Mouse (Mus musculus): ENCODE results near the gene Ubd. TPM values are rescaled to one million over a fixed set of nuclear protein-coding genes. Genes with fewer than 3 reads are reported as not detected.

Gene Ubd
- 0.20 and 1.6 TPM in 2 replicates for polyA plus RNA-seq (2012; rRNA removed)

DNA sequence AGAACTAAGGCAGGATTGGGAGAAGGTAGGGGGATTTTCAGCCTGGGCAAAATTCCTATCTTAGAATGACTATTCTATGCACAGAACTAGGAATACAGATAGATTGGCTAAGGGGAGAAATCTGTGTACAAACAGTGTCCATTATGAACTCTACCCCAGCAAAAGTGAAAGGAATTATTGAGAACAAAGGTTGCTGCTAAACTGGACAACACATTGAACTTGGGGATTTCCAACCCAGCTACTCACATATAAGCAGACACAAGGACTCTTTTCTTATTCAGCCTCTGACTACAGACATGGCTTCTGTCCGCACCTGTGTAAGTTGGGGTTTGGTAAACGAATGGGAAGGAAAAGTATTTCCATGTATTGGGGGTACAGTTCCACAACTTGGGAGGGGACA lies at the start of gene Ubd:
TSS of gene Ubd (plus strand) at position 237 of the 400 bp plus-strand sequence.
- WGBS, result 94% methylated on average over 2 of the region's 2 CpGs
- TF ChIP-seq POLR2A (IDR thresholded peaks at IDR 0.05; ENCODE audit: low read depth, low read length) (no peak), CTCF (conservative IDR thresholded peaks at IDR 0.05; ENCODE audit: insufficient read depth, insufficient read length, low read depth, low read length) (no peak)
- no peaks in the 10 kb centered on the region for H3K36me3 ChIP-seq (ENCODE audit: control insufficient read depth, insufficient read depth, low read length)
- H3K27ac ChIP-seq (ENCODE audit: insufficient read depth, low read depth, low read length), result no peak within 1 kb of the TSS
- H3K4me1 ChIP-seq (ENCODE audit: control insufficient read depth, insufficient read depth, low read length), result no peaks in the 10 kb centered on the region
- H3K27me3 ChIP-seq (replicated peaks; ENCODE audit: control insufficient read depth, insufficient read depth, low read length), result no peaks in the 10 kb centered on the region; the same call in 1 of the 2 replicates
- no peak for DNase-seq
- no peak within 1 kb of the TSS for H3K4me3 ChIP-seq (ENCODE audit: insufficient read depth, low read depth, low read length)

DNA sequence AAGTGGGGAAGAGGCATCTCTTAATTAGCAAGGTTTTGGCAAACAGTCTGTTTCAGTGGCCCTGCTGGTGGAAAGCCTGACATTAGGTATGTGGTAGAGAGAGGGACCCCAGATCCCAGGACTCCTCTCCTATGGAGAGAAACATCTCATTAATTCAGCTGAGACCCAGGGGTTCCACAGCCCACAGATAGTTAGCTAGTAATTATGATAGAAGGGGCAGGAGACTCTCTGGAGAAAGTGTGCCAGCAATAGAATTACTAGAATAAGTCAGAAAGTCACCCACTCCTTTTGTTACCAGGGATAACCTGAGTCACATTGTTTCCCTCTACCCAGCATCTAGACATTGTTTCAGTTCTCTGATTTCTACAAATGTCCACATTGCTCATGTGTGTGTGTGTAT lies 32.3 kb upstream of the Ubd start, which contains the start of gene Olfr93:
TSS of gene Olfr93 (minus strand) at position 101 of the 400 bp plus-strand sequence.
- TF ChIP-seq CTCF (conservative IDR thresholded peaks at IDR 0.05; ENCODE audit: insufficient read depth, insufficient read length, low read depth, low read length) (no peak), POLR2A (IDR thresholded peaks at IDR 0.05; ENCODE audit: low read depth, low read length) (no peak)

DNA sequence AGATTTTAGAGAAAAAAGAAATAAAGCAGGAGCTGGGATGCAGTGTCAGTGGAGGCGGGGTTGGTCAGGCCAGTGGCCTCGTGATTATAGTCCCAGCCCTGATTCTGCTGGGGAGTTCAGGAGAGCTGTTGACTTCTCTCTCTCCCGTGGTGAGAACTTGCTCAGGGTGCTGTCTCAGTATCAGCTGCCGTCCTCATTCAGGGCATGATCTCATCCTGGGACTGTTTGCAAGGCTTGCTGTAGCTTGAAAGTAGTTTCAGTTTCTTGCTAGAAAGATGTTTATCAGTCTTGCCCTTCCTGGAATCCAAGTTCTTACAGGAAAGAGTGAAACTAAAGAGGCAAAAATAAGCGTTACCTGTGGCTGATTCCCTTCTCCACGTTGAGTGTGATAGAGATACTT lies 8.2 kb upstream of the Ubd start:
- no peak for DNase-seq
- Histone ChIP-seq H3K36me3 (ENCODE audit: control insufficient read depth, insufficient read depth, low read length) (no peaks in the 10 kb centered on the region), H3K4me1 (ENCODE audit: control insufficient read depth, insufficient read depth, low read length) (no peaks in the 10 kb centered on the region), H3K4me3 (ENCODE audit: insufficient read depth, low read depth, low read length) (no peak overlapping the region), H3K27me3 (replicated peaks; ENCODE audit: control insufficient read depth, insufficient read depth, low read length) (no peaks in the 10 kb centered on the region; the same call in 1 of the 2 replicates), H3K27ac (ENCODE audit: insufficient read depth, low read depth, low read length) (no peak overlapping the region)
- TF ChIP-seq CTCF (conservative IDR thresholded peaks at IDR 0.05; ENCODE audit: insufficient read depth, insufficient read length, low read depth, low read length) (no peak), POLR2A (IDR thresholded peaks at IDR 0.05; ENCODE audit: low read depth, low read length) (no peak)
- WGBS, result 31% methylated on average over 6 of the region's 6 CpGs

More for the DNA sequence above, 32.3 kb upstream of the Ubd start, which contains the start of gene Olfr93:
- no peak for DNase-seq
- no peaks in the 10 kb centered on the region for H3K27me3 ChIP-seq (replicated peaks; ENCODE audit: control insufficient read depth, insufficient read depth, low read length)
- no peaks in the 10 kb centered on the region for H3K36me3 ChIP-seq (ENCODE audit: control insufficient read depth, insufficient read depth, low read length)
- H3K4me3 ChIP-seq (ENCODE audit: insufficient read depth, low read depth, low read length), result no peak within 1 kb of the TSS
- H3K27ac ChIP-seq (ENCODE audit: insufficient read depth, low read depth, low read length), result no peak within 1 kb of the TSS
- no peaks in the 10 kb centered on the region for H3K4me1 ChIP-seq (ENCODE audit: control insufficient read depth, insufficient read depth, low read length)

DNA sequence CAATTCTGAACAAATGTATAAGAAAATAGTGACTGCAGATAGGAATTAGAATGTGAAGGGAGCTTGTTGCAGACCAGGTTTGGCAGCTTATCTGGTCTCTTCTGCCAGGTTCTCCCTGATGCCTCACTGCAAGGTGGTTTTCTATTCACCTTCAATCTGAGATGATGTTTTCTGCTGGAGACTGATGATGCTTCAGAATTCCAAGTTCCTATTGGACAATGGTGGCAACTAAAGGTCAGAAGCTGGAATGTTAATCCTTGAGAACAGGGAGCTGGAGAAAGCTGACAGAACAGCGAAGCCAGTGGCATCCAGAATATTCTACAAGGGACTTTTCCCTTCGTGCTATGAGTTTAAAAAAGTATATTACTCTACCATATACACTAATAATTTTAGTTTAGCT lies 3.0 kb upstream of the Ubd start:
- no peak overlapping the region for H3K27ac ChIP-seq (ENCODE audit: insufficient read depth, low read depth, low read length)
- no peak overlapping the region for H3K4me3 ChIP-seq (ENCODE audit: insufficient read depth, low read depth, low read length)
- no peak for TF ChIP-seq POLR2A (IDR thresholded peaks at IDR 0.05; ENCODE audit: low read depth, low read length)
- no peak for TF ChIP-seq CTCF (conservative IDR thresholded peaks at IDR 0.05; ENCODE audit: insufficient read depth, insufficient read length, low read depth, low read length)
- H3K4me1 ChIP-seq (ENCODE audit: control insufficient read depth, insufficient read depth, low read length), result no peaks in the 10 kb centered on the region
- 40% methylated on average over 2 of the region's 2 CpGs for WGBS
- H3K36me3 ChIP-seq (ENCODE audit: control insufficient read depth, insufficient read depth, low read length), result no peaks in the 10 kb centered on the region
- DNase-seq, result peak; percentile 82
- H3K27me3 ChIP-seq (replicated peaks; ENCODE audit: control insufficient read depth, insufficient read depth, low read length), result no peaks in the 10 kb centered on the region; the same call in 1 of the 2 replicates

DNA sequence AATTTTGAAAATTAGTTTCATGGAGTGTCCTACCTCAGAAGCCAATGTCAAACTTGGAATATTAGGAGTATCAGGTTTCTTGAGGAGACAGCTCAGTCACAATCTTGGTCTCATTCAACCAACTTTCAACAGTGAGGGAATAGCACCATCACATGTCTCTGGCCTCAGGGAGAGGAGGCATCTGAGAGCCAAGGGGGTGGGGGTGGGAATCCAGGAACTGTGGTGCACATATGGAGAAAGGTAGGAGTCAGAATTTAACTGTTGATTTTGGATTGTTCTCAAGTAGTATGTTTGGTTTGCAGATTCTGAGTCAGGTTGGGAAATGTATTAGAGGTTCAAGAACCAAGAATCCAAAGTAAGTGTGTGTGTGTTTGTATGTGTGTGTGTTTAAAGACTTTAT lies 660 bp upstream of the Ubd start:
- Histone ChIP-seq H3K27me3 (replicated peaks; ENCODE audit: control insufficient read depth, insufficient read depth, low read length) (no peaks in the 10 kb centered on the region; the same call in 1 of the 2 replicates), H3K4me3 (ENCODE audit: insufficient read depth, low read depth, low read length) (no peak overlapping the region), H3K36me3 (ENCODE audit: control insufficient read depth, insufficient read depth, low read length) (no peaks in the 10 kb centered on the region), H3K4me1 (ENCODE audit: control insufficient read depth, insufficient read depth, low read length) (no peaks in the 10 kb centered on the region), H3K27ac (ENCODE audit: insufficient read depth, low read depth, low read length) (no peak overlapping the region)
- TF ChIP-seq POLR2A (IDR thresholded peaks at IDR 0.05; ENCODE audit: low read depth, low read length), result no peak
- TF ChIP-seq CTCF (conservative IDR thresholded peaks at IDR 0.05; ENCODE audit: insufficient read depth, insufficient read length, low read depth, low read length), result no peak
- DNase-seq, result no peak

DNA sequence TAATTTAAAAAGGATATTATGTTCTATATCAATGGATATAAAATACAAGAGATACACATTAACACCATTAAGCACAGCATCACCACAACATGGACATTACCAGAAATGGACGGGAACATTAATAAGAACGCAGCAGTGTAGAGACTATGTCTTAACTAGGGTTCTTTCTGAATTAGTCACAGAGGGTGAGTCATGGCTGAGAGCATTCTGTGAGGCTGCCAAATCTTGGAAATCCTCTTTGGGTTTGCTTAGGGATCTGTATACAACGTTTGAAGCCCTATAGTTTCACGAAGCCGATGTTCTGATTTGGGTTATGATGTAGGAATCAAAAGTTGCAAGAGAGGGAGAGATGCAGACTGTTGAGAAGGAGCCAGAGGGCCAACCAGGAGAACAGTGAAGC lies 1.1 kb downstream of the Ubd start:
- Histone ChIP-seq H3K27me3 (replicated peaks; ENCODE audit: control insufficient read depth, insufficient read depth, low read length) (no peaks in the 10 kb centered on the region; the same call in 1 of the 2 replicates), H3K4me1 (ENCODE audit: control insufficient read depth, insufficient read depth, low read length) (no peaks in the 10 kb centered on the region), H3K4me3 (ENCODE audit: insufficient read depth, low read depth, low read length) (no peak overlapping the region), H3K27ac (ENCODE audit: insufficient read depth, low read depth, low read length) (no peak overlapping the region), H3K36me3 (ENCODE audit: control insufficient read depth, insufficient read depth, low read length) (no peaks in the 10 kb centered on the region)
- TF ChIP-seq CTCF (conservative IDR thresholded peaks at IDR 0.05; ENCODE audit: insufficient read depth, insufficient read length, low read depth, low read length), result no peak
- no peak for TF ChIP-seq POLR2A (IDR thresholded peaks at IDR 0.05; ENCODE audit: low read depth, low read length)
- DNase-seq, result no peak
- WGBS, result 85% methylated on average over 5 of the region's 5 CpGs

DNA sequence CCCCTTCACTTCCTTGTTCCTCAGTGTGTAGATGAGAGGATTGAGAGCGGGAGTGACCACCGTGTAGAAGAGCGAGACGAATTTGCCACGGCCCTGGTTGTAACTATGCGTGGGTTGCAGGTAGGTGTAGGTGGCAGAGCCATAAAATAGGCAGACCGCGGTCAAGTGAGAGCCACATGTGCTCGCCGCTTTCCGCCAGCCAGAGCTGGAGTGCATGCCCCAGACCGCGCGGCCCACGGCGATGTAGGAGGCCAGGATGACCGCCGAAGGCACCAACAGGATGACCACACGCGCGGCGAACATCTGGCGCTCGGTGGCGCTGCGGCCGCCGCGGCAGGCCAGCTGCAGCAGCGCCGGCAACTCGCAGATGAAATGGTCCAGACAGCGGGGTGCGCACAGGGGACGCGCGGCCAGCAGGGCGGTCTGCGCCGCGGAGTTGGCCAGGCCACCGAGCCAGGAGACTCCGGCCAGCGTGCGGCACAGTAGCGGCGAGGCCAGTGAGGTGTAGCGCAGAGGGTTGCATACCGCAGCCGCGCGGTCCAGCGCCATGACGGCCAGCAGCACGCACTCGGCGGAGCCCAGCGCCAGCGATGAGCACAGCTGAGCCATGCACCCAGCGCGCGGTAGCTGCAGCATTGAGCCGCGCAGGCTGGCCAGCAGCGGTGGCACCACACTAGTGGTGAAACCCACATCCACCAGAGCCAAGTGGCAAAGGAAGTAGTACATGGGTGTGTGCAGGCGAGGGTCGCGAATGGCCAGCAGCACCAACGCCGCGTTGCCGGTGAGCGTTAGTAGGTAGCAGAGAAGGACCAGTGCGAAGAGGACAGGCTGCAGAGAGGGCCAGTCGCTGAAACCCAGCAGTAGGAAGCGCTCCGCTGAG lies 3.4 kb downstream of the Ubd start:
- Histone ChIP-seq H3K4me1 (ENCODE audit: control insufficient read depth, insufficient read depth, low read length) (no peaks in the 10 kb centered on the region), H3K27ac (ENCODE audit: insufficient read depth, low read depth, low read length) (no peak overlapping the region), H3K4me3 (ENCODE audit: insufficient read depth, low read depth, low read length) (peak overlapping the region; percentile 4; the same call in 1 of the 2 replicates), H3K36me3 (ENCODE audit: control insufficient read depth, insufficient read depth, low read length) (no peaks in the 10 kb centered on the region), H3K27me3 (replicated peaks; ENCODE audit: control insufficient read depth, insufficient read depth, low read length) (no peaks in the 10 kb centered on the region; the same call in 1 of the 2 replicates)
- WGBS, result 1% methylated on average over 77 of the region's 77 CpGs
- no peak for TF ChIP-seq POLR2A (IDR thresholded peaks at IDR 0.05; ENCODE audit: low read depth, low read length)
- TF ChIP-seq CTCF (conservative IDR thresholded peaks at IDR 0.05; ENCODE audit: insufficient read depth, insufficient read length, low read depth, low read length), result no peak
- peak; percentile 4 for DNase-seq

All from kidney, adult 2 months (tissue).